Mouse (Mus musculus) erythroblast, embryonic 14.5 days (primary cell): Measurements from ENCODE around the gene Slc22a16.

ENCODE experiments used
- GATA1 ChIP-seq: IDR thresholded peaks from 2 replicates; pipeline ENCODE4 v1.6.1; 2012; ENCODE audit warnings: low read length, inconsistent platforms, mixed read lengths
- TAL1 ChIP-seq: IDR thresholded peaks from 3 replicates; pipeline ENCODE4 v1.6.1; 2012; ENCODE audit warnings: low read length, inconsistent platforms, mixed read lengths

DNA sequence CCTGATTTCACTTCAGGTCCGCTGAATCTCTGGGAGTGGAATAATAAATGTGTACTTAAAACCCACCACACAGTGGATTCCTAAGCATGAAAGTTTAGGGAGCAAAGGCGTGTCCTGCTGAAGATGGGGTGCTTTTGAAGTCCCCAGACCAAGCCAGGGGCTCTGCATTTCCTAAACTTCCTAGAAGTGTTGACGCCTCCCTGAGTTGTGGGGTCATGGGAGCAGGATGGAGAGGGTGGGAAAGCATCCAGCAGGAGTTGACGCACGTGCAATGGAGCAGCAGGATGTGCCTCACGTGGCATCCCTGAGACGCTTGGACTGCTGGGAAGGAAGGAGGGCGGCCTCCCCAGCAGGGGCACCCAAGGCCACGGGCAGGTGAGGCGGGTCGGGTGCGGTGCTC lies at the start of gene Slc22a16:
- TF ChIP-seq GATA1, result no peak
- no peak for TF ChIP-seq TAL1
